Mouse (Mus musculus) bone marrow, adult 2 months (tissue): Measurements from ENCODE around the gene Speg.

Experiments
- CTCF ChIP-seq: fragments of 200-500 bp; IDR thresholded peaks from 2 replicates; pipeline ENCODE4 v1.5.1; 2011; ENCODE audit warnings: low read length, control low read depth; ENCODE audit not compliant: control insufficient read depth, insufficient read depth
- POLR2A ChIP-seq: fragments of 200-500 bp; IDR thresholded peaks from 2 replicates; pipeline ENCODE4 v1.6.1; 2011; ENCODE audit warnings: low read depth, mild to moderate bottlenecking, control low read depth, low read length, borderline replicate concordance; ENCODE audit not compliant: control insufficient read depth

GRCm38 (mm10) chr1:75442811-75443210, 67.7 kb downstream of the Speg start:
- TF ChIP-seq CTCF (no peak), POLR2A (no peak)
